Mouse (Mus musculus): ENCODE data around the gene U2surp. TPM values are rescaled to one million over a fixed set of nuclear protein-coding genes. Genes with fewer than 3 reads are reported as not detected.

The U2surp gene
- 114 and 135 TPM in 2 replicates for polyA plus RNA-seq (2015; fragmentation: Nextera tagmentation; extraction: Ambion mirVana)

DNA sequence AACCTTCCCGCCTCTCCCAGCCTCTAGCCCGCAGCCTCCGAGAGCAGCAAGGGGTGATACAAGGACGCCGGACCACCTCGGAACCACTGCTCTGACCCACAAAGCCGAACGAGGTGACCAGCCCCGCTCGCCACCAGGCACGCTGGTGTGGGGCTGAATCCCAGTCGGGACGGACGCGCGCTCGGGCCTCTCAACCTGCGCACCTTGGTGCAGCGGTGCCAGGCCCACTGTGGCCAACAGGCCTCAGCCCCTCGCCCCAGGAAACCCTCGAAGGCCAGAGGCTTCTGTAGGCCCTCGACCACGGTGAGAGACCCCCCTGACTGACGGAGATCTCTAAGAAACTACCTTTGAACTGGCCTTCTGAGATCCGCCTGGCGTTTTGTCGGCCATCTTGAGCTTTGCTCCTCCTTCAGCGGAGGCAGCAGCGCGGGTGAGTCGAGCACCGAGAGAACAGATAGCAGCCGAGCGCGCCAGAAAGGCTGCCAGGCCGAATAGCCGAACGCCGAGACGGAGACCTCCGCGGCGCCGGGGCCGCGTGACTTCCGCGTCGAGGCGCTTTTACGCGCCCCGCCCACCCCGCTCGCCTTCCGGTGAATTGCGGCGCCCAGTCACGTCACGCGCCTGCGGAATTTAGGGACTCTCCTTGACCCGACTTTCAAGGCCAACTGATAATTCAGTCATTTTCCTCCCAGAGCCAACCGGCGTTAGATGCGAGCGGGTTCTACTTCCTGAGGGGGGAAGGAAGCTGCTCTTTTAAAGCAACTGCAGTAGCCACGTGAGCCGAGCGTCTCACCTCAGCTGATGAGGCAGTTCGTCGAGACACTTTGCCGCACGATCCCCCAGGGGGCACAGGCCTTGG lies at the start of gene U2surp:
TSS of gene U2surp (minus strand) at position 525 of the 859 bp plus-strand sequence.
- Histone ChIP-seq H3K4me3 (ENCODE audit: low read length) (peak within 1 kb of the TSS; percentile 80), H3K9me3 (ENCODE audit: control insufficient read depth, low read length) (no peaks in the 10 kb centered on the region), H3K27me3 (ENCODE audit: control insufficient read depth, insufficient read depth, low read depth, low read length) (no peaks in the 10 kb centered on the region), H3K4me2 (ENCODE audit: low read depth, low read length) (peak within 1 kb of the TSS; percentile 94), H3K36me3 (ENCODE audit: control insufficient read depth, insufficient read depth, low read length) (peaks cover 2% of the 10 kb centered on the region; the same call in 1 of the 2 replicates), H3K27ac (ENCODE audit: low read length) (peak within 1 kb of the TSS; percentile 93), H3K9ac (ENCODE audit: low read length) (peak within 1 kb of the TSS; percentile 92), H3K4me1 (replicated peaks; ENCODE audit: control insufficient read depth, insufficient read depth, low read length) (peaks cover 10% of the 10 kb centered on the region)
- WGBS: under 1% methylated on average over 72 of the region's 74 CpGs
- ATAC-seq (ENCODE audit: low read depth): peak; percentile 96

DNA sequence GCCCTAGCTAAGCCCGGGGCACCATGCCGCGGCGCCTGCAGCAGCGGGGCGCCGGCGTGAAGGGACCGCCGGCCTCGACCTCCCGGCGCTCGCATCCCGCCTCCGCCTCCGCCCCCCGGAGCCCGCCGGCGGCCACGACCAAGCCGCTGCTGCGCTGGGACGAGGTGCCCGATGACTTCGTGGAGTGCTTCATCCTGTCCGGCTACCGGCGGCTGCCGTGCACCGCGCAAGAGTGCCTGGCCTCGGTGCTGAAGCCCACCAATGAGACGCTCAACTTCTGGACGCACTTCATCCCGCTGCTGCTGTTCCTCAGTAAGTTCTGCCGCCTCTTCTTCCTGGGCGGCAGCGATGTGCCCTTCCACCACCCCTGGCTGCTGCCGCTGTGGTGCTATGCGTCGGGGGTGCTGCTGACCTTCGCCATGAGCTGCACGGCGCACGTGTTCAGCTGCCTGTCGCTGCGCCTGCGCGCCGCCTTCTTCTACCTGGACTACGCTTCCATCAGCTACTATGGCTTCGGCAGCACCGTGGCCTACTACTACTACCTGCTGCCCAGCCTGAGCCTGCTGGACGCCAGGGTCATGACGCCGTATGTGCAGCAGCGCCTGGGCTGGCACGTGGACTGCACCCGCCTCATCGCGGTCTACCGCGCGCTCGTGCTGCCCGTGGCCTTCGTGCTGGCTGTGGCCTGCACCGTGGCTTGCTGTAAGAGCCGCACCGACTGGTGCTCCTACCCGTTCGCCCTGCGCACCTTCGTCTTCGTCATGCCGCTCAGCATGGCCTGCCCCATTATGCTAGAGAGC lies 48.3 kb upstream of the U2surp start:
- peak; percentile 52 for ATAC-seq (ENCODE audit: low read depth)
- 10% methylated on average over 74 of the region's 78 CpGs for WGBS
- no peak overlapping the region for H3K27ac ChIP-seq (ENCODE audit: low read length)
- no peaks in the 10 kb centered on the region for H3K9me3 ChIP-seq (ENCODE audit: control insufficient read depth, low read length)
- H3K4me1 ChIP-seq (replicated peaks; ENCODE audit: control insufficient read depth, insufficient read depth, low read length): peaks cover 11% of the 10 kb centered on the region; the same call in 1 of the 2 replicates
- H3K27me3 ChIP-seq (ENCODE audit: control insufficient read depth, insufficient read depth, low read depth, low read length): peaks cover 74% of the 10 kb centered on the region
- peak overlapping the region; percentile 97 for H3K4me2 ChIP-seq (ENCODE audit: low read depth, low read length)
- H3K36me3 ChIP-seq (ENCODE audit: control insufficient read depth, insufficient read depth, low read length): no peaks in the 10 kb centered on the region
- H3K9ac ChIP-seq (ENCODE audit: low read length): peak overlapping the region; percentile 43
- peak overlapping the region; percentile 70 for H3K4me3 ChIP-seq (ENCODE audit: low read length)

GRCm38 (mm10) chr9:95559059-95559935 lies 47.5 kb upstream of the U2surp start, which contains the start of gene Paqr9:
TSS of gene Paqr9 (plus strand) at chr9:95559657.
- Histone ChIP-seq H3K27ac (ENCODE audit: low read length) (no peak within 1 kb of the TSS), H3K36me3 (ENCODE audit: control insufficient read depth, insufficient read depth, low read length) (no peaks in the 10 kb centered on the region), H3K4me1 (replicated peaks; ENCODE audit: control insufficient read depth, insufficient read depth, low read length) (peaks cover 11% of the 10 kb centered on the region; the same call in 1 of the 2 replicates), H3K4me2 (ENCODE audit: low read depth, low read length) (peak within 1 kb of the TSS; percentile 97), H3K27me3 (ENCODE audit: control insufficient read depth, insufficient read depth, low read depth, low read length) (peaks cover 72% of the 10 kb centered on the region), H3K4me3 (ENCODE audit: low read length) (peak within 1 kb of the TSS; percentile 70), H3K9ac (ENCODE audit: low read length) (peak within 1 kb of the TSS; percentile 43), H3K9me3 (ENCODE audit: control insufficient read depth, low read length) (no peaks in the 10 kb centered on the region)
- ATAC-seq (ENCODE audit: low read depth): peak; percentile 51
- under 1% methylated on average over 26 of the region's 118 CpGs for WGBS

- H3K4me2 ChIP-seq (ENCODE audit: low read depth, low read length): peak overlapping the region; percentile 97
- peaks cover 11% of the 10 kb centered on the region; the same call in 1 of the 2 replicates for H3K4me1 ChIP-seq (replicated peaks; ENCODE audit: control insufficient read depth, insufficient read depth, low read length)
- ATAC-seq (ENCODE audit: low read depth): no peak
- H3K9ac ChIP-seq (ENCODE audit: low read length): no peak overlapping the region
- no peak overlapping the region for H3K27ac ChIP-seq (ENCODE audit: low read length)
- H3K9me3 ChIP-seq (ENCODE audit: control insufficient read depth, low read length): no peaks in the 10 kb centered on the region
- peak overlapping the region; percentile 70; the same call in 1 of the 2 replicates for H3K4me3 ChIP-seq (ENCODE audit: low read length)
- H3K36me3 ChIP-seq (ENCODE audit: control insufficient read depth, insufficient read depth, low read length): no peaks in the 10 kb centered on the region
- peaks cover 72% of the 10 kb centered on the region for H3K27me3 ChIP-seq (ENCODE audit: control insufficient read depth, insufficient read depth, low read depth, low read length)
- WGBS: 8% methylated on average over 11 of the region's 11 CpGs
These were observed 46.9 kb upstream of the U2surp start for GRCm38 (mm10) chr9:95558726-95559058.

- Histone ChIP-seq H3K27ac (ENCODE audit: low read length) (no peak overlapping the region), H3K4me3 (ENCODE audit: low read length) (no peak overlapping the region), H3K27me3 (ENCODE audit: control insufficient read depth, insufficient read depth, low read depth, low read length) (peaks cover 67% of the 10 kb centered on the region), H3K4me2 (ENCODE audit: low read depth, low read length) (no peak overlapping the region), H3K9ac (ENCODE audit: low read length) (no peak overlapping the region), H3K9me3 (ENCODE audit: control insufficient read depth, low read length) (no peaks in the 10 kb centered on the region), H3K4me1 (replicated peaks; ENCODE audit: control insufficient read depth, insufficient read depth, low read length) (peaks cover 11% of the 10 kb centered on the region; the same call in 1 of the 2 replicates), H3K36me3 (ENCODE audit: control insufficient read depth, insufficient read depth, low read length) (no peaks in the 10 kb centered on the region)
- 54% methylated on average over 6 of the region's 6 CpGs for WGBS
- no peak for ATAC-seq (ENCODE audit: low read depth)
These were observed 45.9 kb upstream of the U2surp start for GRCm38 (mm10) chr9:95557722-95558121.

DNA sequence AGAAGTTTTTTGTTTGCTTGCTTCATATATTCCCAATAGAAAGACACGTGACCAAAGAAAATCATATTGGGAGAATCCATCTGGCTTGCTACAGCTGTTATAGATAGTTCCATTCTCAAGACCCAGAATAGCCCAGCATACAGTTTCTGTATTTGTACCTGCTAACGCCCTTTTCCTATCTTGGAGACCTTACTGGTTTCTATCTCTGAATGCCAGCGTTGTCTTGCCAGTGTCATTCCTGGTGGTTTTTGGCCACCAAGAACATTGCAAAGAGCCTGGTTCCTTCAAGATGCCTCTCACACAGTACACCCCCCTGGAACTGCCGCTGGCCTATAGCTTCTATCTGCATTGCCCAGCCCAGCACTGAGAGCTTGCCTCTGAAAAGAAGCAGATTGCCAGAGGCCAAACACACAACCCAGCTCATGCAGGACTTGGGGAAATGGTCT lies 44.3 kb upstream of the U2surp start:
- Histone ChIP-seq H3K4me1 (replicated peaks; ENCODE audit: control insufficient read depth, insufficient read depth, low read length) (peaks cover 11% of the 10 kb centered on the region; the same call in 1 of the 2 replicates), H3K9me3 (ENCODE audit: control insufficient read depth, low read length) (no peaks in the 10 kb centered on the region), H3K4me2 (ENCODE audit: low read depth, low read length) (no peak overlapping the region), H3K27ac (ENCODE audit: low read length) (no peak overlapping the region), H3K27me3 (ENCODE audit: control insufficient read depth, insufficient read depth, low read depth, low read length) (peaks cover 52% of the 10 kb centered on the region), H3K9ac (ENCODE audit: low read length) (no peak overlapping the region), H3K4me3 (ENCODE audit: low read length) (no peak overlapping the region), H3K36me3 (ENCODE audit: control insufficient read depth, insufficient read depth, low read length) (no peaks in the 10 kb centered on the region)
- WGBS: 85% methylated on average over 4 of the region's 4 CpGs
- no peak for ATAC-seq (ENCODE audit: low read depth)

GRCm38 (mm10) chr9:95555233-95555740 lies 43.5 kb upstream of the U2surp start:
- Histone ChIP-seq H3K9me3 (ENCODE audit: control insufficient read depth, low read length) (no peaks in the 10 kb centered on the region), H3K9ac (ENCODE audit: low read length) (no peak overlapping the region), H3K4me3 (ENCODE audit: low read length) (no peak overlapping the region), H3K4me1 (replicated peaks; ENCODE audit: control insufficient read depth, insufficient read depth, low read length) (peaks cover 10% of the 10 kb centered on the region; the same call in 1 of the 2 replicates), H3K27me3 (ENCODE audit: control insufficient read depth, insufficient read depth, low read depth, low read length) (peaks cover 44% of the 10 kb centered on the region), H3K36me3 (ENCODE audit: control insufficient read depth, insufficient read depth, low read length) (no peaks in the 10 kb centered on the region), H3K27ac (ENCODE audit: low read length) (no peak overlapping the region), H3K4me2 (ENCODE audit: low read depth, low read length) (no peak overlapping the region)
- ATAC-seq (ENCODE audit: low read depth): no peak
- WGBS: 62% methylated on average over 5 of the region's 5 CpGs
